Mouse (Mus musculus) cerebellum, postnatal 25 days (tissue): ENCODE results near the gene Olfr1264.

Source experiments
- DNase-seq, 2 experiments: peaks; one replicate each; pipeline ENCODE4 v3.0.0; 2021; ENCODE audit warnings: mixed read lengths in 2 of 2

Gene Olfr1264

GRCm38 (mm10) chr2:90025477-90025876 is at the start of gene Olfr1264:
Gene Olfr1264 (minus strand): TSS chr2:90025577.
- no peak for DNase-seq

GRCm38 (mm10) chr2:90070065-90070464 is 44.7 kb upstream of the Olfr1264 start:
- no peak for DNase-seq

GRCm38 (mm10) chr2:90063494-90063893 is 38.1 kb upstream of the Olfr1264 start, which contains the start of gene Olfr140:
Gene Olfr140 (minus strand): TSS chr2:90063594.
- no peak for DNase-seq

- no peak for DNase-seq
These were observed 9.7 kb upstream of the Olfr1264 start, which contains the start of gene Olfr1265 for GRCm38 (mm10) chr2:90035037-90035436. Gene Olfr1265 (plus strand): TSS chr2:90035337.

- DNase-seq = no peak
These were observed 13.5 kb downstream of the Olfr1264 start, which contains the start of gene Olfr1263 for GRCm38 (mm10) chr2:90011831-90012230. Gene Olfr1263 (plus strand): TSS chr2:90012131.

GRCm38 (mm10) chr2:89999845-90000244 is 25.5 kb downstream of the Olfr1264 start, which contains the start of gene Olfr1262:
Gene Olfr1262 (plus strand): TSS chr2:90000145.
- DNase-seq = no peak

- DNase-seq = no peak
These were observed 34.5 kb downstream of the Olfr1264 start, which contains the start of gene Olfr1261 for GRCm38 (mm10) chr2:89990921-89991320. Gene Olfr1261 (plus strand): TSS chr2:89991221.

- no peak for DNase-seq
These were observed 47.7 kb downstream of the Olfr1264 start for GRCm38 (mm10) chr2:89977709-89978108.

GRCm38 (mm10) chr2:89974184-89974583 is 51.2 kb downstream of the Olfr1264 start, which contains the start of gene Olfr1260:
Gene Olfr1260 (plus strand): TSS chr2:89974340.
- no peak for DNase-seq
